Mouse (Mus musculus): Measurements from ENCODE around the gene Pibf1. TPM values are rescaled to one million over a fixed set of nuclear protein-coding genes. Genes with fewer than 3 reads are reported as not detected.

Pibf1 gene
- 7.6 and 8.3 TPM in 2 replicates for polyA plus RNA-seq (2021; fragmentation: Nextera tagmentation)
- long read RNA-seq, experiment 1, transcript Pibf1-201 (18 exons, 2,797 nt) = major isoform, 12 of 30 reads
- long read RNA-seq, experiment 1, partial matches to known transcripts = 11 of 30 reads
- long read RNA-seq, experiment 1, other reads (novel, unspliced or antisense) = 5 of 30 reads
- long read RNA-seq, experiment 2, transcript Pibf1-201 (18 exons, 2,797 nt) = major isoform, 57 of 83 reads
- long read RNA-seq, experiment 2, partial matches to known transcripts = 6 of 83 reads
- long read RNA-seq, experiment 2, other reads (novel, unspliced or antisense) = 16 of 83 reads

DNA sequence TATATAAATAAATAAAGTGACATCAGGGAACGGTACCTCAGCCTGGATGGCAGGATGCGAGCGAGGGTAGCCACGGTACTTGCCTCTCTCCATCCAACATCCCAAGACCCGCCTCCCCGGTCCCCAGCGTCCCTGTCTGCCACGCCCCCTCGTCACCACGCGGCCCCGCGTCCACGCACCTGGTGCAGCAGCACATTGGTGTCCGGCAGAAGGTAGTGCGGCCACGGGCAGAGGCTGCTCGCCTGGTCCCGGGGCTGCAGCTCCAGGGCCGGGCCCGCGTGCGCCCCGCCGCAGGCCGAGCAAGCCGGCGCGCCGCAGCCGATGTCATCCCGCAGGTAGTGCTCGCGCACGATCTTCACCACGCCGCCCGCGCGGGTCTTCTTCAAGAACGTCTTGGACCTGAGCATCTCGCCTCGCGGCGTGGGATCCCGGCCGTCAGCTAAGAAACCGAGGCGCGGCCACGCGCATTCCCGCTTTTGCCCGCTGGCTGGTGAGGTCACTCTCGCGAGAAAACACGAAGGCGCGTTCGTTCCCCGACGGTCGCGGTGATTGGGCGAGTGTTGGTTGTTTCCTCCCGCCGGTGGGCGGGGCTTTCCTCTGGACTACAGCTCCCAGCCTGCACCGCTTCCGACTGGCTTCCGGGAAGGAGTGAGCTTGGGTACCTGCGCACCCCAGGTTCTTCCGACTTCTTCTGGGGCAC, at the start of gene Pibf1, which contains the start of gene Dis3:
TSS of gene Pibf1 (plus strand) at position 158 of the 700 bp plus-strand sequence.
TSS of gene Dis3 (minus strand) at position 504 of the 700 bp plus-strand sequence.

GRCm38 (mm10) chr14:99298385-99299021, 199.3 kb downstream of the Pibf1 start, which contains the start of gene Klf5:
TSS of gene Klf5 (plus strand) at chr14:99298691.

Other genes starting within 250 kb of the Pibf1 start
- gene Rpl36a-ps1, start 105.1 kb upstream of the Pibf1 start, polyA plus RNA-seq (2021; fragmentation: Nextera tagmentation) = 3.5 and 4.7 TPM in 2 replicates
- gene Mzt1, start 53.3 kb upstream of the Pibf1 start, polyA plus RNA-seq (2021; fragmentation: Nextera tagmentation) = 105 and 109 TPM in 2 replicates
- gene Bora, start 53.2 kb upstream of the Pibf1 start, polyA plus RNA-seq (2021; fragmentation: Nextera tagmentation) = 0.69 and 0.72 TPM in 2 replicates
- 2.2 and 3.7 TPM in 2 replicates for gene Dis3, start 346 bp downstream of the Pibf1 start, polyA plus RNA-seq (2021; fragmentation: Nextera tagmentation)
- gene Klf5, start 199.3 kb downstream of the Pibf1 start, polyA plus RNA-seq (2021; fragmentation: Nextera tagmentation) = 2.3 and 3.8 TPM in 2 replicates